Mouse (Mus musculus) heart, embryonic 13.5 days (tissue): ENCODE measurements at regions not wholly inside any gene's neighbourhood (a gene's known extent, or its start where the extent isn't known, plus 50 kb on each side); places are given as distances from the start of the nearest gene placed in this dataset.
A peak's percentile ranks its signal among the peaks of the same experiment; 100 is the strongest.

Source experiments
- ATAC-seq: fragments of 200-750 bp; cut with Nextera tagmentation; 2 replicates; pipeline ENCODE4 v1.8.0; 2017; ENCODE audit warnings: moderate TSS enrichment; ENCODE audit not compliant: insufficient number of reproducible peaks, low FRiP score, low TSS enrichment; ENCODE audit errors: extremely low read depth
- H3K27ac ChIP-seq: fragments of 300-500 bp; sonication (generic); replicated peaks from 2 replicates; pipeline ENCODE4 v1.5.1; 2015; ENCODE audit warnings: moderate library complexity, mild to moderate bottlenecking, inconsistent platforms
- H3K27me3 ChIP-seq: fragments of 300-500 bp; sonication (generic); replicated peaks from 2 replicates; pipeline ENCODE4 v1.6.1; 2015; ENCODE audit warnings: mild to moderate bottlenecking, inconsistent platforms
- H3K36me3 ChIP-seq: fragments of 300-500 bp; sonication (generic); 2 replicates; pipeline ENCODE4 v1.6.1; 2015; ENCODE audit warnings: mild to moderate bottlenecking, inconsistent platforms
- H3K4me1 ChIP-seq: fragments of 300-500 bp; sonication (generic); 2 replicates; pipeline ENCODE4 v1.6.1; 2015; ENCODE audit warnings: inconsistent platforms
- H3K4me2 ChIP-seq: fragments of 300-500 bp; sonication (generic); 2 replicates; pipeline ENCODE4 v1.6.1; 2015; ENCODE audit warnings: inconsistent platforms, mild to moderate bottlenecking, moderate library complexity
- H3K4me3 ChIP-seq: fragments of 300-500 bp; sonication (generic); 2 replicates; pipeline ENCODE4 v1.5.1; 2015; ENCODE audit warnings: moderate library complexity, mild to moderate bottlenecking, inconsistent platforms
- H3K9ac ChIP-seq: fragments of 300-500 bp; sonication (generic); 2 replicates; pipeline ENCODE4 v1.6.1; 2015; ENCODE audit warnings: inconsistent platforms, mild to moderate bottlenecking, moderate library complexity
- H3K9me3 ChIP-seq: fragments of 300-500 bp; sonication (generic); 2 replicates; pipeline ENCODE4 v1.6.1; 2016; ENCODE audit warnings: inconsistent platforms
- WGBS: fragments of 180-500 bp; shearing (Covaris S2); methylation state at CpG from one replicate; pipeline ENCODE4 v1.1.7; 2015; ENCODE audit warnings: mixed read lengths; 5-methylcytosine and 5-hydroxymethylcytosine counted together

DNA sequence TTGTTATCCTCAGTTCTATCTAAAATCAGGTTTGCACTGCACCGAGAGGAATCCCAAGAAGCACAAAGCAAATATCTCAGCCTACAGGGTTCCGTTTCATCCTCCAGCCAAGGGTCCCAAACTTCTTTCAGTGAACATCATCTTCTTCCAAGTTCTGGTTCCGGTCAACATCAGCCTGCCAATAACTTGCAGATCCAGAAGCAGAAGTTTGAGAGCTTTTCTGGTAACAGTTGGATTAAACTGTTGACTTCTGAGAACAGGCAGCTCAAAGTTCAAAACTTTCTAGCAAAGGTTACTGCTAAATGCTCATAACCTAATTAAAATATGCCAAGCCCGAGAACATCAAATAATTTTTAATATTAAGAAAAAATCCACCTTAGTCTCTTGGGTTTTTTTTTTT is 237.0 kb upstream of the Gm37988 start:
- H3K4me1 ChIP-seq: 0 out of 2 replicates have a peak, but pooled peaks cover 6% of the 10 kb centered on the region
- 88% methylated on average over 4 of the region's 4 CpGs for WGBS
- peak overlapping the region; percentile 85; the same call in 1 of the 2 replicates for H3K4me2 ChIP-seq
- H3K27me3 ChIP-seq: peaks cover 23% of the 10 kb centered on the region; the same call in 1 of the 2 replicates
- H3K4me3 ChIP-seq: no peak overlapping the region
- no peak overlapping the region for H3K27ac ChIP-seq
- H3K9me3 ChIP-seq: peaks cover 6% of the 10 kb centered on the region; the same call in 1 of the 2 replicates
- no peak overlapping the region for H3K9ac ChIP-seq
- H3K36me3 ChIP-seq: no peaks in the 10 kb centered on the region
- no peak for ATAC-seq

DNA sequence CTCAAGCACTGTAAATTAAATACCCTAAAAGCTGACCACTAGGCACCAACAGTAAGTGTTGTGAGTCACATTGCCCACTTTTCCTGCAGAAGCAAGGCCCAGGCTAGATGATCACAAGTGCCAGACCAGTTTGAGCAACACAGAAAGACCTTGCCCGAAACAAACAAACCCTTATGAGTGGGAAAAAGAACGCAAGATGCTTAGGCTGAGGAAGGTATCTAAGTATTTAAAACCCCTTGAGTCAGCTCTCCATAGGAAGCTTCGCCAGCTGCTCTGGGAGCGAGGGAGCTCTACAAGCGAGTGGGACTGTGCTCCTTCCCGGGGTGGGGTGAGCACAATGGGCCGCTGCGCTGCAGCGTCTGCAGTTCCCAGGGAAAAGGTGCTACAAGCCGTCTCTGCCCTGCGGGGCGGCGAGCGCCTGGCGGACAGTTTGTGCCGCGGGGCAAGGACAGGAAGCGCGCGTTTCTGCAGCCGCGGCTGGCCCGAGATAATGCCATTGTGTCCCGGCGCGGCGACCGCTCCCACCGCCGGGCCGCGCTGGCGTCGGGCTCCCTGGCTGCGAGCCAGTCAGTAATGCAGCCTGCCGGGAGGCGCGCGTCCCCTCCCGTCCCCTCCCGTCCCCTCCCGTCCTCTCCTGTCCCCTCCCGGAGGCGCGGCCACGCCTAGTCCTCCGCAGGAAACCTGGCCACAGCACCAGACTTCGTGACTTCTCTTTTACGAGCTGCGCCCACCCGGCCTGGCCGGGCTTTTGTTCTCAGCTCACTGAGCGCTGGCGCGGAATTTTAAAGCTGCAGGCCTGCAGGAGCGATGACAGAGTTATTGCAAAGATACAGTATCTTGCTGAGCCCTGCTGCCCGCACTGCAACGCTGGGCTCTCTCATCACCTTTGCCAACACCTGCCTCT is 236.1 kb upstream of the Gm37988 start:
- peak overlapping the region; percentile 63 for H3K4me3 ChIP-seq
- H3K9me3 ChIP-seq: peaks cover 6% of the 10 kb centered on the region; the same call in 1 of the 2 replicates
- peak overlapping the region; percentile 84 for H3K9ac ChIP-seq
- peak; percentile 84 for ATAC-seq
- peak overlapping the region; percentile 85 for H3K4me2 ChIP-seq
- H3K36me3 ChIP-seq: no peaks in the 10 kb centered on the region
- 0 out of 2 replicates have a peak, but pooled peaks cover 6% of the 10 kb centered on the region for H3K4me1 ChIP-seq
- peaks cover 23% of the 10 kb centered on the region; the same call in 1 of the 2 replicates for H3K27me3 ChIP-seq
- under 1% methylated on average over 58 of the region's 58 CpGs for WGBS
- H3K27ac ChIP-seq: peak overlapping the region; percentile 87

DNA sequence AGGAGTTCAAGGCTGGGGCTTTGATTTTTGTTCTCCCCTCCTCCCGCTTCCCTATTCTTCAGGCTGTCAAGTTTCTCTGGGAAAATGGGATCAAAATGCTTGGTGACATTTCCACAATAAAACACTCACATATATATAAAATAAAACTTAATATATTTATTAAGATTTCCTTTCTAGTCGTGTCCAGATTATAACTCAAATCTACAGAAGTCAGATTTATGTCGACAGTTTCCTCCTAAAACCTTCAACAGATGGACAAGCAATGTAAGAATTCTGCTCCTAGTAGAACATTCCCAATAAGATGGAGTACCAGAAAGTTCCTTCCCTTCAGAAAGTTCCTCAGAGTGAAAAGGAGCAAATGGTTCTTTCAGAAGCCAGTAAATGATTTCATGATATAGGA is 235.4 kb upstream of the Gm37988 start:
- Histone ChIP-seq H3K4me3 (peak overlapping the region; percentile 63), H3K4me2 (peak overlapping the region; percentile 85), H3K9me3 (peaks cover 6% of the 10 kb centered on the region; the same call in 1 of the 2 replicates), H3K27me3 (peaks cover 23% of the 10 kb centered on the region; the same call in 1 of the 2 replicates), H3K36me3 (no peaks in the 10 kb centered on the region), H3K27ac (peak overlapping the region; percentile 87), H3K4me1 (0 out of 2 replicates have a peak, but pooled peaks cover 6% of the 10 kb centered on the region), H3K9ac (peak overlapping the region; percentile 84; the same call in 1 of the 2 replicates)
- no peak for ATAC-seq
- 50% methylated on average over 3 of the region's 3 CpGs for WGBS

DNA sequence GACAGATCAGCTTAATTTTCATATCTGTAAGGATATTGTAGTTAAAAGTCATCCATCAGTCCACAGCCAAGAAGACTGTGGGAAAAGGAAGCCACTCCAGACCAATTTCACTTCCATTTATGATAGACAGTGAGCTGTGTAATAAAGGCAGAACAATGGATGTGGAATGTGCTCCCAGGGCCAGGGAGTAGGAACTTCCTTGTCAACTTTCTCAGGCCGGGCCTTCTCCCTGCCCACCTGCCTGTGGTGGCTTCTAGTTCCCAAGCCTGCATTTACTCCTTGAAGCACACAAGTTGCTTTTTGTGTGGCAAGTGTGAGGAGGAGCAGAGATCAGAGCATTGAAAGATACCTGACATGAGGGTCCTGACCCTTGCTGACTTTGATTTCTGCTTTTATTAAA is 233.6 kb upstream of the Gm37988 start:
- WGBS: 63% methylated on average over 1 of the region's 1 CpGs
- no peak for ATAC-seq
- H3K9me3 ChIP-seq: no peaks in the 10 kb centered on the region
- no peak overlapping the region for H3K4me2 ChIP-seq
- H3K27me3 ChIP-seq: peaks cover 23% of the 10 kb centered on the region; the same call in 1 of the 2 replicates
- H3K9ac ChIP-seq: no peak overlapping the region
- no peaks in the 10 kb centered on the region for H3K36me3 ChIP-seq
- H3K4me3 ChIP-seq: no peak overlapping the region
- H3K4me1 ChIP-seq: 0 out of 2 replicates have a peak, but pooled peaks cover 6% of the 10 kb centered on the region
- H3K27ac ChIP-seq: no peak overlapping the region

DNA sequence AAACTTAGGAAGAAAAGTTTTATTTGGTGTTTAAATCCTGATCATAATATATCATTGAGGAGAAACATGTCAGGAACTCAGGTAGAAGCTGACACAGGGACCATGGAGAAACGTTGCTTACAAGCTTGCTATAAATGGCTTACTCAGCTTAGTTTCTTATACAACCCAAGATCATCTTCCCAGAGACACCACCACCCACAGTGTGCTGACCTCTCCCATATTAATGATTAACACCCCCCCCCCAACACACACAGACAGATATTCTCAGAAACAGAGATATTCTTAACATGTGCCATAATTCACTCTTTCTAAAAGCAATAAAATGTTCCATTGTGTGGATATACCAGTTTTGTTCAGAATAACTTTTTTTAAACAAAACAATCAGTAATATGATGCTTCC is 230.7 kb upstream of the Gm37988 start:
- Histone ChIP-seq H3K4me1 (0 out of 2 replicates have a peak, but pooled peaks cover 2% of the 10 kb centered on the region), H3K27me3 (peaks cover 20% of the 10 kb centered on the region; the same call in 1 of the 2 replicates), H3K4me3 (no peak overlapping the region), H3K4me2 (no peak overlapping the region), H3K9me3 (no peaks in the 10 kb centered on the region), H3K9ac (no peak overlapping the region), H3K36me3 (no peaks in the 10 kb centered on the region), H3K27ac (no peak overlapping the region)
- no peak for ATAC-seq
- 53% methylated on average over 1 of the region's 1 CpGs for WGBS

DNA sequence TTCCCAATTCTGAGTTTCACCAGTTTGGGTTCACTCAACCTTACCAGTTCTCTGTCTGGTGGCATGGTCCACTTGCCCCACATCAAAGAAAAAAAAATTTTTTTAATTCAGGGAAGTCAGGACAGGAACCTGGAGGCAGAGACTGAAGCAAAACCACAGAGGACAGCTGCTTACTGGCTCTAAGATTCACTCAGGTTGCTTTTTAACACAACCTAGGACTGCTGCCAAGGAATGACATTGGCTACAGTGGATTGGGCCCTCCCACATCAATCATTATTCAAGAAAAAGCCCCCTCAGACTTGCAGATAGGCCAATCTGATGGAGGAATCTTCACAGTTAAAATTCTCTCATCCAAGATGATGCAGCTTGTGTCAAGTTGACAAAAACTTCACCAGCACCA is 225.2 kb upstream of the Gm37988 start:
- no peak overlapping the region for H3K4me3 ChIP-seq
- no peaks in the 10 kb centered on the region for H3K36me3 ChIP-seq
- no peak overlapping the region for H3K4me2 ChIP-seq
- H3K9ac ChIP-seq: no peak overlapping the region
- H3K27me3 ChIP-seq: no peaks in the 10 kb centered on the region
- no peaks in the 10 kb centered on the region for H3K9me3 ChIP-seq
- ATAC-seq: no peak
- no peaks in the 10 kb centered on the region for H3K4me1 ChIP-seq
- no peak overlapping the region for H3K27ac ChIP-seq

DNA sequence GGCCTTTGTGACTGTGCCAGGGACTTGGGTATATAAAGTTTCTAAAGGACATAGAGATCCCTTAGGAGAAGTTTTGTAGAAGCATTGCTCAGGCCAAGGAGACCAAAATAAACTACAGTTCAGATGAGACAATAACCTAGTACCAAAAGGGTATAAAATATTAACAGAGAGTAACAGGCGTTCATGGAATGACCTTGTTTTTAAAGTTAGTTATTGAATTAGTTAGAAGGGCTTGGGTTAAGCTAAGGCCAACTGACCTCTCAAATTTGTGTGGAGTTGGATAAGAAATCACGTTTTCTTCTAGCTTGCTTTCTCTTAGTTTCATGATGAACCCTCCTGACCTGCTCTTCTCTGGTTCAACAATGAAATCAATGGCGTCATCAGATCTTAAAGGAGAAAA is 209.8 kb upstream of the Gm37988 start:
- Histone ChIP-seq H3K9ac (no peak overlapping the region), H3K4me1 (no peaks in the 10 kb centered on the region), H3K27me3 (no peaks in the 10 kb centered on the region), H3K9me3 (no peaks in the 10 kb centered on the region), H3K4me2 (no peak overlapping the region), H3K27ac (no peak overlapping the region), H3K4me3 (no peak overlapping the region), H3K36me3 (no peaks in the 10 kb centered on the region)
- ATAC-seq: no peak
- 66% methylated on average over 3 of the region's 3 CpGs for WGBS

DNA sequence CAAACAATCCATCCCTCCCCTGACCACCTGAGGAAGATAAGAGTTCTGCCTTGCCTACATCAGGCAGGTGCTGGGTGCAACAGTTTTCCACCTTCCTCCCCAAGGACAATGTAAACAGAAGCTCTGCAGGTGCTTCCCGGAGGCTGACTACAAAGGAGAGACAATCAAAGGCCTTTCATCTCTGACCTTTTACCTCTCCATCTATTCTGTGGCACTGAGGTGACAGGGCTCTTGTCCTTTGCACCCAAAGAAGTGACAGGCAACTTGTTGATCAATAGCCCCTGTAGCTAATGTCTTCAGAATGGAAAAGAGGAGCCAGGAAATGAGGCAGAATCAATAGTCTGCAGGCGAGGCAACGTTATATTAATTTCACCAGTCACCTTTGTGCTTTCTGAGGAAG is 209.3 kb upstream of the Gm37988 start:
- WGBS: 57% methylated on average over 3 of the region's 3 CpGs
- H3K9ac ChIP-seq: no peak overlapping the region
- no peak overlapping the region for H3K27ac ChIP-seq
- no peaks in the 10 kb centered on the region for H3K9me3 ChIP-seq
- no peak overlapping the region for H3K4me3 ChIP-seq
- ATAC-seq: no peak
- H3K27me3 ChIP-seq: no peaks in the 10 kb centered on the region
- no peak overlapping the region for H3K4me2 ChIP-seq
- no peaks in the 10 kb centered on the region for H3K4me1 ChIP-seq
- H3K36me3 ChIP-seq: no peaks in the 10 kb centered on the region

DNA sequence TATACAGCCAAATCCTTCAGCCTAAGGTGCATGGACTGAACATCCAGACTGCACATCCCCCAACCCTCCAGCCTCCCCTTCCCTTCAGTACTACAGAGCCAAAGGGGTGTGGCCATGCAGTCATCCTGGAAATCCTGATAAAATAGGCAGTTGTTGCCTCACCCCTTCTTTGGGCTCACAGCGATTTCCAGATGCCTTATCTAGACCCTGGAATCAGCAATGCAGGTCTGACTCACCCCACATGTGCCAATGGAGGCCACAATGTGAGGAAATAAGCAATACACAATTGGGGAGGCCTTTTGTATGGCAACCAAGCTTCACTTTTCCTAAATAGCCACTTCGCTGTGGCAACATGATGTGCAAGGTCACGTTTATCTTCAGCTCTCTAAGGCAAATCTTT is 205.3 kb upstream of the Gm37988 start:
- Histone ChIP-seq H3K27me3 (no peaks in the 10 kb centered on the region), H3K9me3 (no peaks in the 10 kb centered on the region), H3K4me3 (no peak overlapping the region), H3K27ac (no peak overlapping the region), H3K9ac (no peak overlapping the region), H3K36me3 (no peaks in the 10 kb centered on the region), H3K4me2 (no peak overlapping the region), H3K4me1 (no peaks in the 10 kb centered on the region)
- no peak for ATAC-seq
- 47% methylated on average over 3 of the region's 3 CpGs for WGBS

DNA sequence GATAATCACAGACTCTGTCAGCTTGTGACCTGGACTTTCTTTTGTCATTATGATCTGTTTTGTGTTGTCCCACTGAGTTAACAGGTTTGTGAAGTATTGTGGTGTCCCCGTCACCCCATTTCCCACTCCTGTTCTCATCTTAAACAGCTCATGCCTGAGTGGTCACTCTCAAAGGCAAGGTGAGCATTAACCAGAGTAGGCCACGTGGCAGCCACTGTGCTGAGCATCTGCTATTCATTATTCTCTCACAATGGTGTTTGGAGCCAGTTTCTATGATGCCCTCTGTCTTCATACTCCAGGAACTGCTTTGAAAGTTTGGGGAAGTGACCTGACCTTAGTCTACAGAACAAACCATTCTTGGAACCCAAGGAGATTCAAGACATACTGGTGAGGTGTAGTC is 198.9 kb upstream of the Gm37988 start:
- Histone ChIP-seq H3K4me3 (no peak overlapping the region), H3K27me3 (no peaks in the 10 kb centered on the region), H3K36me3 (no peaks in the 10 kb centered on the region), H3K4me1 (peaks cover 4% of the 10 kb centered on the region; the same call in 1 of the 2 replicates), H3K27ac (no peak overlapping the region), H3K4me2 (no peak overlapping the region), H3K9me3 (no peaks in the 10 kb centered on the region; the same call in 1 of the 2 replicates), H3K9ac (no peak overlapping the region)
- no peak for ATAC-seq
- WGBS: 62% methylated on average over 2 of the region's 2 CpGs

DNA sequence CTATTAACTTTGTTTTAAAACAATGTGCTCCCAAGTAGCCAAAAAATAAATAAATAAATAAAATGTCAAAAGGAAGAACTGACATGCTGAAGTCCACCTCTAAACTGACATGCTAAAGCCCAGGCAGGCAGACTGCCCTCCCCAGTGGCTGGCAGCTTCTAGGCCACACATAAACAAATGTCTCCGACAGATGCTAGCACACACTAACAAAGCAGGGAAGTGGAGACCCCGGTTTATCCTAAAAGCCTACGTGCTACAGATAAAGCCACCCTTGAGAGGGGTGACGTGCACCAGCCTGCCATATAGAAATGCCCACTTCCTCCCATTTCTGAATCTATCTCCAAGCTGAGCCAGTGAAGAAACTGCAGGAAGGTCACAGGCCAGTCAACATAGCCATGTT is 194.4 kb upstream of the Gm37988 start:
- ATAC-seq: no peak
- 39% methylated on average over 4 of the region's 4 CpGs for WGBS
- Histone ChIP-seq H3K9ac (no peak overlapping the region), H3K4me2 (no peak overlapping the region), H3K4me3 (no peak overlapping the region), H3K36me3 (no peaks in the 10 kb centered on the region), H3K9me3 (no peaks in the 10 kb centered on the region; the same call in 1 of the 2 replicates), H3K27me3 (no peaks in the 10 kb centered on the region), H3K27ac (no peak overlapping the region), H3K4me1 (peaks cover 24% of the 10 kb centered on the region)
